Mouse (Mus musculus) megakaryocyte, adult 5-6 weeks (primary cell): Measurements from ENCODE around the gene Trim63. TPM values are rescaled to one million over a fixed set of nuclear protein-coding genes. Genes with fewer than 3 reads are reported as not detected.
"Not testable (repeated sequence)": the region's sequence is repeated elsewhere in the genome, so short reads cannot be mapped to it uniquely, and the experiment has no call there.

Experiments
- ATAC-seq: 2 replicates; pipeline ENCODE4 v1.8.0; 2016; ENCODE audit warnings: mild to moderate bottlenecking, inconsistent platforms; ENCODE audit not compliant: poor library complexity, severe bottlenecking
- total RNA-seq, 2 experiments: library from RNA; stranded (forward) in 1 of 2; stranded (reverse) in 1 of 2; fragments of 153-499, 151-499 nt in 1 of 2; fragments of 221-1000, 200-1000 nt in 1 of 2; gene quantifications; 2 replicates each; pipeline versions ENCODE4 v1.2.3 to v1.2.4; 2015 to 2017

Trim63 gene
- total RNA-seq, 2 experiments from 2014 or later = not detected

DNA sequence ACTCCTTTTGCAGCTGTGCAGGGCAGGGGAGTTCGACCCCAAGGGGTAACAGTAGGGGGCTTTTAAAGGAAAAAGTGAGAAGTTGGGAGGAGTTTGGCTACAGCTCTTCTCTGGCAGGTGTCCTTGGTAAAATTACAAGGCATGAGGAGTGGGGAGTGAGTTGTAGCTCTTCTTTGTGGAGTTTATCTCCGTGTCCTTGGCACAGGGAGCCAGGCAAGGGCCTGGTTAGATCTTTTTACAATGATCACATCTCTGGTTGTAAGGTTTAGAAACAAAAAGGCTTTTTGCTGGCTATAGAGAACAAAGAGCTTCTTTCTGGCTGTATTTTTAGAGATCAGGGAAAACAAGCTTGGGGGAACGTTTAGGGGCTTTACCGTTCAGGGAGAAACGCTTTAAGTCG lies 26.3 kb downstream of the Trim63 start:
- not testable (repeated sequence) for ATAC-seq

DNA sequence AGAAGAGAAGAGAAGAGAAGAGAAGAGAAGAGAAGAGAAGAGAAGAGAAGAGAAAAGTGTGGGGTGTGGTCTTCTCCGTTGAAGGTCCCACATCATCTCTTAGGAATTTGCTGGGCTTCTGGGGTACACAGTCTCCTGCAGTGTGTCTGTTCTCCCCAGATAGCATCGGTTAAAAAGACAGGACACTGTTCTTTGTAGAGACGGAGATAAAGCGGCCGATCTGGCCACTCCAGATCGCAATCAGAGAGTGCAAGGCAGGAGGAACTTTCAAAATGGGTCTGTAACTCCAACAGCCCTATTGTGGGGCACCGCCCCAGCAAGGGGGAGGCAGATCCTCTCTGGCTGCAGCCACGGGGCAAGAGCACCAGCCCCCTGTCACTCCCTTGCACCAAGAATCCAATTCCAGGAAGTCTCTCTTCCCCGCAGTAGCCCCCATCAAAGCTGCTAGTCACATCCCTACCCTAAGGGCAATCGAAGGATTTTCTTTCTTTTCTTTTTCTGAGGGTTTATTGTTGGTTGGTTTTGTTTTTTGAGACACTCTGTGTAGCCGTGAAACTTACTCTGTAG lies 27.4 kb downstream of the Trim63 start:
- peak; percentile 43; the same call in 1 of the 2 replicates for ATAC-seq

DNA sequence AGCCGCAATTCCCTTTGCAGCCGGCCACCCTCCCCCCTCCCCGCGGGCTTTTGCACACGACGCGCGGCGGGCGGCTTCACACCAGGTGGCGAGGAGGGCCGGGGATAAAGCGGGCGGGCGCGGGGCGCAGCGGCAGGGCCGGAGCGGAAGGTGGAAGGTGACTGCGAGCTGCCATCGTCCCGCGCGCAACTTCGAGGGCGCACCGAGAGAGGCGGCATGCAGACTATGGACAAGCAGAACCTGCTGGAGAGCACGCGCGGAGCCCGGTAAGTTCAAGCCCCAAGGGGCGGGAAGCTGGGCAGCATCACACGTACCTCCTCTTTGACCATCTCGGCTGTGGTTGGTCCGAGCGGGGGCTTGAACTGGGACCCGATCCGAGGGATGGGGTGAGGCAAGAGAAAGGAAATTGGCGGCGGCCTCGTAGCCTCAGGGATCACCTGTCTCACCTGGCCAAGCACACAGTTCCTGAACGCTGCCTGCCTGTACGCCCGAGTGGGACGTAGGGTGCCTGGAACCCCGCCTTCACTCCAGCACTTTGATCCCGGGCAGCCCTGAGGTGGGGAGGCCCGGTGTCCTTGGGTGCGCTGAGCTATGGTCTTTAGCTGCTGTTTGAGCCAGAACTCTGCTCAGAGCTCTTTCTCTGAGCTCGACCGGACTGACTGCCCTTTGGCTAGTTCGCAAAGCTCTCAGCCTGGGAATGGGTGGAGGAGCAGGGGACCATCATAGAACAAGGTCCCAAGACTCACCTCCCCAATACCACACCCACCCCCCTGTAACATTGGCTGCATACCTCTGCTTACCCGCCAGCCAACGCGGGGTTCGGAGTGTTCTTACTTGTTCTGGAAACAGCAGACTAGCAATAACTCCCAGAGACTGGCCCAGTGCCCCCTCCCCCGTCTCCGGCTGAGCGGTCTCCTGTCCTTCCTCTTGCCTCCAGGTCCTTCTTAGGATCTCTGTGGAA lies 28.4 kb downstream of the Trim63 start, which contains the start of gene Slc30a2:
Slc30a2 (plus strand) TSS at position 111 of the 961 bp plus-strand sequence.
- ATAC-seq = peak; percentile 56

DNA sequence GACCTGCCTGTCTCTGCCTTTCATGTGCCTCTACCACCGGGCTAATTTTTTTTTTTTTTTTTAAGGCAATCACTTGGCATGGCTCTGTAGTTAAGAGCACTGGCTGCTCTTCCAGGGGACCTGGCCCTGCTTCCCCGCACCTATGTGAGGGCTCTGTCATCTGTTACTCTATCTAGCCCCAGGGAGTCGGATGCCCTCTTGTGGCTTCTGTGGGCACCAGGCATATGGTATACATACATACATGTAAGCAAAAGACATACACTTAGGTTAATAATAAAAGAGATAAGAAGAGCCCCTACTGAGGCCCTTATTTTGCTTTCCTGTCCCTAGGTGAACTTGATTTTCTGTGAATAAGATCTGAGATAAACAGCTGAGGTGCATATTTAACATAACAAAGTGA lies 29.7 kb downstream of the Trim63 start:
- ATAC-seq = no peak

DNA sequence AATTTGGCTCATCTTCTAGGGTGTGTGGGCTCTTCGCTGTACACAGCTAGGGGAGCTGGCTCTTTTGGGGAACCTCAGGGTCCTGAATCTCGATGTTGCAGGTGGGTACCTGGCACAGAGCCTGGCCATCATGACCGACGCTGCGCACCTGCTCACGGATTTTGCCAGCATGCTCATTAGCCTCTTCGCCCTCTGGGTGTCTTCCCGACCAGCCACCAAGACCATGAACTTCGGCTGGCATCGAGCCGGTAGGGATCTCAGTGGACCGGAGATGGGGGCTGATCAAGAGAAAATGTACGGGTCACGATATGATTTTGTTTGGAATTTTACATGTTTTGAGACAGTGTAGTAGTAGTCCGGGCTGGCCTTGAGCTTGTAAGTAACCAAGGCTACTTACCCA lies 30.9 kb downstream of the Trim63 start:
- ATAC-seq = no peak

DNA sequence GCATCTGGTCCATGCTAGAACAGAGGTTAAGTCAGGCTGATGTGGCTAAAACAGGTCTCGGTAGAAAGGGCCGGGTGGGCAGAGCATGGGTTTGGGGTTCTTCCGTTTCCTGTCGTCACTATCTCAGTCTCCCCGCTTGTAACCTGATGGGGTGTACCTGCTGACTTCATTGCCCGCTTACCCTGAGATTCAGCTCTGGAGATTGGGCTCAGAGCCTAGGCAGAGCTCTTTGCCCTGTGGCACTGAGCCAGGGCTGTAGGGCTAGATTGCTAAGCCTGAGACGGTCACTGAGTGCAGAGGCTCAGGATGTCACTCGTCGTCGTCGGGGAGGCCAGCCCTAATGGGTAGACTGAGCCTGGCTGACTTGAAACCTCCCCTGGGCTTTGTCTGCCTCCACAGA lies 33.2 kb downstream of the Trim63 start:
- no peak for ATAC-seq

DNA sequence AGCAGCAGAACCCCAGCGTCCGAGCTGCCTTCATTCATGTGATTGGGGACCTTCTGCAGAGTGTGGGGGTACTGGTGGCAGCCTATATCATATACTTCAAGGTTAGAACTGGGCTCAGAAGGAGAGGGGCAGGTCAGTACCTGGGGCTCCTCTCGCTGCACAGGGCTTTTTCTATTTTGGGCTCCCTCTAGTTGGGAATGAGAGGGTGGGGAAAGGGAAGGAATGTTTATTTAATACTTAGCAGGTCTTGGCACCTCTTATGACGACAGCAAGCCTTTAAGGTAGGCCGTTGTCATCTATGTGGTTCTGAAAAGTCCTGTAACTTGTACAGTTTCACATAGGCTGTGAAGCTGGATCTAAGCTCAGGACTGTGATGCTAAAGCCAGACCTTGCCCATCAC lies 33.6 kb downstream of the Trim63 start:
- ATAC-seq = no peak

DNA sequence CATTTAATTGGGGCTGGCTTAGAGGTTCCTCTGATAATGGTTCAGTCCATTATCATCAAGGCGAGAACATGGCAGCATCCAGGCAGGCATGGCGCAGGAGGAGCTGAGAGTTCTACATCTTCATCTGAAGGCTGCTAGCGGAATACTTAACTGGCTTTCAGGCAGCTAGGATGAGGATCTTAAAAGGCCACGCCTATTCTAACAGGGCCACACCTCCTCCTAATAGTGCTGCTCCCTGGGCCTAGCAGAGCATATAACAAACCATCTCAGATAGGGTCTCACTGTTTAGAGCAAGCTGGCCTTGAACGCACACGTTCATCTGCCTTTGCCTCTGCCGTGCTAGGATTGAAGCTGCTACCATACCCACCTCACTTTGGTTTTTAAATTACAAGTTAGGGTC lies 34.9 kb downstream of the Trim63 start:
- ATAC-seq = no peak

DNA sequence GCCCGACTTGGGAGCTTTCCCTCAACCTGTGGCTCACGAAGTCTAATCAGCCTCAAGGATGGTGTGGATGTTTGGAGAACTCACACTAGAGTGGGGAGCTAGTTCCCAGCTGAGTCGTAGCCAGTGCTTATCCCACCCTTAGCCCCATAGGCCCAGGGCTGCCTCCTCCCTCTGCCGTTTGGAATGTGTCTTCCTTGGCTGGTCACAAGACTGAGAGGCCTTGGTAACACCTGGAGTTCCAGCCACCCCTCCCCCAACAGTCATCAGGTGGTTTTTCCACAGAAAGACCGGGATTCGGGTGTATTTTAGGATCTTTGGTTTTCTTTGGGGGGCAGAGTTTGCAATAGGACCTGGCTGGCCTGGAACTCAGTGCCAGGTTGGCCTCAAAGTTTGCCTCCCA lies 35.7 kb downstream of the Trim63 start:
- ATAC-seq = no peak

DNA sequence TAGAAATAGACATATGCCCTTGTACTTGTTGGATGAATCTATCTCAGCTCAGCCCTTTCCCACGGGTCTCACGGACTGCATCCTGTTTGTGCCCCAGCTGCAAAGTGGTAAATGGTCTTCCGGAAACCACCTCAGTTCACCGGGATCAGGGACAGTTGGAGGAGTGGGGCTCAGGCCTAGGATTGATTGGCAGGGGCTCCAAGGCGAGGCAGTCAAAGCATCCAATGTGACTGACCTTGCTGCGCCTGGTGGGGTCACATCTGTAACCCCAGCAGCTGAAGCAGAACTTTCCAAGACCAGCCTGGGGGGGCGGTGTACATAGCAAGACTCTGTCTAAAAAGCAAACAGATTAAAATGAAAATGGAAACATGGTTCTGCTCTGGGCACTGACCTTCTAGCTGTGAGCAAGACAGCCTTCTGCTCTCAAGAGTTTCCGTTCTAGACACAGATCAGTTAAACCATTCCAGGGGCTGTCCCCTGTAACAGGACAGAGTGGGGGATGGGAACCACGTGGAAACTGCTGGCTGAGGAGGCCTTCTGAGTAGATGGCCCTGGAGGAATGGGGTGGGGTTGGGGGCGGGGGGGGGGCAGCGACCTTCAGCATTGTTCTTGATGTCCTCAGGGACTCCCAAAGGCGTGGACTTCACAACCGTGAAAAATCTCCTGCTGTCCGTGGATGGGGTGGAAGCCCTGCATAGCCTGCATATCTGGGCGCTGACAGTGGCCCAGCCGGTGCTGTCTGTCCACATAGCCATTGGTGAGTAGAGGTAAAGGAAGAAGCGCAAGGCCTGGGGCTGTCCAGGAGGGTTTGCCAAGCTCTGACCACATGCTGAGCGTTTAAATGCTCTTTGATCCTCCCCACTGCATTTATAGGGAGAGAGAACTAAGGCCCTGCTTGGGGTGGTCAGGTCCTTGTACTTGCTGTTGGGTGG lies 36.7 kb downstream of the Trim63 start:
- ATAC-seq = no peak

DNA sequence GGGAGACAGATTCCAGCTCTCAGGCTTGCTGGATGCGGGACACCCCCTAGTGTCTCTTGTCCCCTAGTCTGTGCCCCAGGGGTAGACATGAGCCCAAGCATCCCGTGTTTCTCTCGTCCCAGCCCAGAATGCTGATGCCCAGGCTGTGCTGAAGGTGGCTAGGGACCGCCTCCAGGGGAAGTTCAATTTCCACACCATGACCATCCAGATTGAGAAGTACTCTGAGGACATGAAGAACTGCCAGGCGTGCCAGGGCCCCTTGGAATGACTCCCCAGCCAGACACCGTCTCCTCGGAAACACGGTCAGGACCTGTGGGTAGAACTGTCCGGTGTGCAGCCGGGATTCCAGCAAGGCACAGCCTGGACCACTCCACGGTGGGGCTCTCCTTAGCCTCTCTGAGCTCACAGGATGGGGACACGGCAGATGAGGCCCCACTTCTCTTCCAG lies 37.4 kb downstream of the Trim63 start:
- ATAC-seq = no peak

DNA sequence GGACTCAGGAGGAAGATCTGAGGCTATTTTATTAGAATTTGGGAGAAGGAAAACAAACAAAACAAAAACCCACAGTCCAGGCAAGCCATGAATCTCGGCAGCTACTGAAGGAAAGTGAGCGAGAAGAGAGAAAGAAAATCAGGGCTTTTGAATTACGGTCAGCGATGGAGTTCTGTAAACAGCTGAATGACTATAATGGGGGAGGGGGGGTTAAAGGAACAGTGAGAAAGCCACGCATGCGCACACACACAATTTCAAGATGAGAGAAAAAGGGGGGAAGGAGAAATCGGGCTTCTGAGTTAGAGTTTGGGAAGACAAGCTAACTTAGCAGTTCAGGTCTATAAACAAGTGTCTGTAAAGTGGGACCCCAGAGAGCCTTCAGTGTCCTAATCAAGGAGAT lies 38.0 kb downstream of the Trim63 start:
- no peak for ATAC-seq

DNA sequence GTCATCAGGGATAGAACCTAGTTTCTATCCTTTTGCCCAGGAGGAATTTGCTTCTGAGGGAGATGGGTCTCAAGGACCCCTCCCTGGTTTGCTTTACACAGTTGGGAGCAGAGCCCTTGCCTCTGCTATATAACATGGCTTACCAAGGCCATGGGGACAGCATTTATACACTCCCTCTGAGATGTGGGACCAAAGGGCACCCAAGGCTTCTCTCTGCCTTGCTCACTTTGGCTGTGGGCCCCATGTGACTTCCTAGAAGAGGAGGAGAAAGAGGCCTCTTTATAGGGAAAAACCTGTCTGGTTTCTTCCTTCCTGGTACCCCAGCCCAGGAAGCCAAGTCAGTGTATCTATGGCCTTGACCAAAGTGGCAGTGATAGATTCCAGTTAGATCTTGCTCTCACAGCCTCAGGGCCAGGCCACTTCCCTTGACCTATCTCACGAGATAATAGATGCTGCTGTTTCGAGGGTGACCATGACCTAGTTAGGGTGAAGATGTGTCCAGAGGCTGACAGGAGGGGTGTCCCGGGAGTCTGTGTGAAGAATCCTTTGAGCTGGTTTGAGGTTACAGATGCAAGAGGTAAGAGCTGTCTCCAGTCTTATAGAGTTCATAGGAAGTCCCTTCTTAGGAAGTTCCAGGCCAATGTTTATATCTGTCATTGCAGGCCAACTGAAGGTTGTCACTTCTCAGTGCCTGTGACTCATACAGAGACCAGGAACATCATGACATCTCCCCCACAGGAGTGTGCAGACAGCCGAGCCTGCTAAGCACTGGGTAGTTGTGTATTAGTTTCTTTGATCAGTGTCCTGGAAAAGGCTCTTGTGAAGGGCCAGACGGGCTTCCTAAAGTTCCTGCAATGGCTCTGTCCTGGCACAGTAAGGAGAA lies 38.8 kb downstream of the Trim63 start:
- no peak for ATAC-seq

DNA sequence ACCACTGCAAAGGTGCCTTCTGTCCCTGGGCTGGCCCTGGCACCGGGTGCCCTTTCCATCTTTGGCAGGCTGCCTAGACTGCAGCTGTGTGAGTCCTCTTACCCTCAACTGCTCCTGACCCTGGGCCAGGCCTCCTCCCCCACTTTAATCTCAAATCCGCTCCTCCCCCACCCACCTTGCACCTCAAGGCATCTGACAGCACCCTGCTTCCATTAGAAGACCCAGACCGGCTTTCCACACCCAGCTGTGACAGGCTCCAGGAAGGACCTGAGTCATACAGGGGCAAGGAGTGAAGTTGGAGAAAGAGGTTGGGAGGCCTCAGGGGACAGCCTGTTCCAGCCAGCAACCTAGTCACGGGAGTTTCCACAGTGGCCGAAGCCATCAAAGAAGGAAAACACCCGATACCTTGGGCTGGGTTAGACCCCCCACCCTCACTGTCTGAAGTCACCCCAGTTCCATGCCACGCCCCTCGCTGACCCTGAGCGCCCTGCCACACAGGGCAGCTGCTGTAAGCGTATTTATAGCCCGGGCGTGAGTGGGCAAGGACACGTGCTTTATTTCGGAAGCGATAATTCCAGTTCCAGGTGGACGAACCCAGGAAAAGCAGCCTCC lies 41.0 kb downstream of the Trim63 start:
- no peak for ATAC-seq

DNA sequence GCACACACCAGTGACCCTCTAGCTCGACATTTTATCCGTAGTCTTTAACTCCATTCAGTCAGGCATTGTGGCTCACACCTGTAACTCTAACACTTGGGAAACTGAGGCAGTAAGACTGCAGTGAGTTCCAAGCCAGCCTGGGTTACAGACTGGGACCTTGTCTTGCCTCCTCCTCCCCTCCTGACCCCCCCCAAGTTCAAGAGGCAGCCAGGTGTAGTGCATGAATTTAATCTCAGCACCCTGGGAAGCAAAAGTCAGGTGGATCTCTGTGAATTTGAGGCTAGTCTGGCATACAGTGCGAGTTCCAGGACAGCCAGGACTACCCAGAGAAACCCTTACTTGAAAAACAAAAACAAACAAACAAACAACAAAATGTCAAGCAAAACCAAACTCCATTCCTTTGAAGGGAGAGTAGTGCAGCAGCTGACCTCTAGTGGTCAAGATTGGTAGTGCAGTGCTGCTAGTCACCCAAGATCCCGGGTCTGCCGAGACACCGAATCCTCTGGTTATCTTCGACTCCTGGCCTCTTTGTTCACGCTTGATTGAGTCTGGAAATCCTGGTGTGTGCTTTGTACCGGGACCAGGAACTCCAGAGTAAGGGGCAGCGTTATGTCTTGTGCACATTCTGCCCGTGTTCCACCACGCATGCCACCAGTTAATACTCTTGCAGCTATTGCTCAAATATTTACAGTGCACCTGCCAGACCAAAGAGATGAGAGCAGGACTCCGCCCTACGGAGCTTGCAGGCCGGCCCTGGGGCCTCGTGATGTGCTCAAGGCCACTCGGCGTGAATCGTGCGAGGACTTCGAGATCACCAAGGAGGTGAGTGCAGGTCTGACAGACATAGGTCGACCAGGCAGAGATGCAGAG lies 41.9 kb downstream of the Trim63 start:
- ATAC-seq = peak; percentile 64; the same call in 1 of the 2 replicates

DNA sequence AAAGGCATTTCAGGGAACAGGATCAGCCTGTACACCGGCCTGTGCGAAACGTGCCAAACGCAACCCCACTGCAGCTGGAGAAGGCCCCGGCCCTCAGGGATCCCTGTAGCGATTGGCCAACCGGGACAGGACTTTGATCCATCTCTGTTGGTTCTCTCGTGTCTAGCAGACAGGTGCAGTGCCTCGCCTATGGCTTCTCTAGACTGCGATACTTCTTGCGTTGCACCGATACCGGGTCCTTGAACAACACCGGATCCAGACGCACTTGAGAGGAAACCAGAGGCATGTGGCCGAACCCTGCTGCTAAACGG lies 42.5 kb downstream of the Trim63 start:
- no peak for ATAC-seq

DNA sequence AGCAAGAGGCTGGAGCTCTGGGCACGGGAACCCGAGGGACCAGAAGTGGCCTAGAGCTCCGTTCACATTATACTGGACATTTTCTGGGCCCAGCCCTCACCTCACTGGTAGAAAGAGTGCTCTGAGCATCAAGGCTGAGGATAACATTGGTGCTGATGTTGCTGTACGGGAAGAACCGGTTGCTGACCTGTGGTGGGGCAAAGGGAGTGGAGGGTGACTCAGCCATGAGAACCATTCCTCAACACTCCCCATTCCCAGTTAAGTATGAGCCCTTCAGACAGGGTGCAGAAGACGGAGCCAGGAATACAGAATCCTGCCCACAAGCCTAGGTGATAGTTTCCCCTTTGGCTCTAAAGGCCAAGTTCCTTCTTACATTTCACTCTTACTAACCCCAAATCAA lies 44.7 kb downstream of the Trim63 start:
- ATAC-seq = no peak

DNA sequence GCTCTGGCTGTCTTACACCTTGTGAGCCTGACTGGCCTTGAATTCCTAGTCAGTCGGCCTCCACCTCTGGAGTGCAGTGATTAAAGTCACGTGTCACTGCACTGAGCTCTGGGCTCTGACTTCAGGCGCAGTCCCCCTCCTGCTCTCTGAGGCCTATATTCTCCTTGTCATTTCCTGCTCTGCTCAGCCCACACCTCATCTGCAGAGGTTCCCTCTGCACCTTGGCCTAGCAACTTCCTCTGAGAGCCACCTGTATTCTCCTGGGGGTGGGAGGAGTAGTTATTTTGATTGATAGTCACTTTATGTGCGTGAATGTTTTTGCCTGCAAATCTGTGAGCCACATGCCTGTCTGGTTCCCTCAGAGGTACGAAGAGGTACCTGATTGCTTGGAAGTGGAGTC lies 46.3 kb downstream of the Trim63 start:
- no peak for ATAC-seq

DNA sequence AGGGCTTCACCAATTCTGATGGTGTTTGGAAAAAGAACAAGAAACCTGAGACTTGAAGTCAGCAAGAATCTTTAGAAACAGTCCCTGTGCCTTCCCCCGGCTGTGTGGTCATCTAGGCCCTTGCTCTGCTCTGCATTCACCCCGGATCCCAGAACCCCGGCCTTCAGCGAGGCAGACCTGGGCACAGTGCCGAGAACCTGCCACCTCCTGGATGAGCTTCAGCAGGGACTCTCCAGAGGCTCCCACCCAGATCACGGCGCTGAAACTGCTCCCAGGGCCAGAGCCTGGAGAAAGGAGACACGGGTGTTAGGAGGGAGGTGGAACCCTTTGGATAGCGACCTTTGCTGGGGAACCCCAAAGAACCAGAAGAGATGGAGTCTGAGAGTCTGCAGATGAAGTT lies 47.2 kb downstream of the Trim63 start:
- ATAC-seq = no peak
